Mouse (Mus musculus): Measurements from ENCODE around the gene Aunip.
A peak's percentile ranks its signal among the peaks of the same experiment; 100 is the strongest.

Aunip gene

GRCm38 (mm10) chr4:134510845-134511411, at the start of gene Aunip:
Gene Aunip (plus strand): TSS chr4:134510999.
- ATAC-seq (ENCODE audit: insufficient number of reproducible peaks, low FRiP score, low TSS enrichment) = peak; percentile 77

GRCm38 (mm10) chr4:134461252-134461651, 49.5 kb upstream of the Aunip start:
- no peak for ATAC-seq (ENCODE audit: insufficient number of reproducible peaks, low FRiP score, low TSS enrichment)

- no peak for ATAC-seq (ENCODE audit: insufficient number of reproducible peaks, low FRiP score, low TSS enrichment)
These were observed 45.0 kb upstream of the Aunip start for GRCm38 (mm10) chr4:134465789-134466188.

GRCm38 (mm10) chr4:134466381-134467262, 44.2 kb upstream of the Aunip start:
- no peak for ATAC-seq (ENCODE audit: insufficient number of reproducible peaks, low FRiP score, low TSS enrichment)

- ATAC-seq (ENCODE audit: insufficient number of reproducible peaks, low FRiP score, low TSS enrichment) = peak; percentile 7; the same call in 1 of the 2 replicates
These were observed 43.2 kb upstream of the Aunip start for GRCm38 (mm10) chr4:134467435-134468214.

- peak; percentile 93 for ATAC-seq (ENCODE audit: insufficient number of reproducible peaks, low FRiP score, low TSS enrichment)
These were observed 42.6 kb upstream of the Aunip start, which contains the start of gene Stmn1 for GRCm38 (mm10) chr4:134468215-134468575. Gene Stmn1 (plus strand): TSS chr4:134468320.

GRCm38 (mm10) chr4:134468578-134469266, 42.1 kb upstream of the Aunip start:
- peak; percentile 84 for ATAC-seq (ENCODE audit: insufficient number of reproducible peaks, low FRiP score, low TSS enrichment)

- no peak for ATAC-seq (ENCODE audit: insufficient number of reproducible peaks, low FRiP score, low TSS enrichment)
These were observed 41.4 kb upstream of the Aunip start for GRCm38 (mm10) chr4:134469341-134469796.

- ATAC-seq (ENCODE audit: insufficient number of reproducible peaks, low FRiP score, low TSS enrichment) = no peak
These were observed 40.8 kb upstream of the Aunip start for GRCm38 (mm10) chr4:134469985-134470384.

- ATAC-seq (ENCODE audit: insufficient number of reproducible peaks, low FRiP score, low TSS enrichment) = no peak
These were observed 39.3 kb upstream of the Aunip start for GRCm38 (mm10) chr4:134471469-134471868.

- ATAC-seq (ENCODE audit: insufficient number of reproducible peaks, low FRiP score, low TSS enrichment) = no peak
These were observed 37.0 kb upstream of the Aunip start for GRCm38 (mm10) chr4:134473764-134474163.

- ATAC-seq (ENCODE audit: insufficient number of reproducible peaks, low FRiP score, low TSS enrichment) = no peak
These were observed 36.6 kb upstream of the Aunip start for GRCm38 (mm10) chr4:134474240-134474639.

- no peak for ATAC-seq (ENCODE audit: insufficient number of reproducible peaks, low FRiP score, low TSS enrichment)
These were observed 33.9 kb upstream of the Aunip start for GRCm38 (mm10) chr4:134476899-134477298.

- ATAC-seq (ENCODE audit: insufficient number of reproducible peaks, low FRiP score, low TSS enrichment) = peak; percentile 65; the same call in 1 of the 2 replicates
These were observed 32.8 kb upstream of the Aunip start for GRCm38 (mm10) chr4:134478031-134478430.

- no peak for ATAC-seq (ENCODE audit: insufficient number of reproducible peaks, low FRiP score, low TSS enrichment)
These were observed 31.0 kb upstream of the Aunip start for GRCm38 (mm10) chr4:134479839-134480238.

GRCm38 (mm10) chr4:134480864-134481263, 29.9 kb upstream of the Aunip start:
- ATAC-seq (ENCODE audit: insufficient number of reproducible peaks, low FRiP score, low TSS enrichment) = no peak

- no peak for ATAC-seq (ENCODE audit: insufficient number of reproducible peaks, low FRiP score, low TSS enrichment)
These were observed 29.5 kb upstream of the Aunip start for GRCm38 (mm10) chr4:134481270-134481669.

- no peak for ATAC-seq (ENCODE audit: insufficient number of reproducible peaks, low FRiP score, low TSS enrichment)
These were observed 28.4 kb upstream of the Aunip start for GRCm38 (mm10) chr4:134482442-134482841.

GRCm38 (mm10) chr4:134483078-134483688, 27.6 kb upstream of the Aunip start:
- no peak for ATAC-seq (ENCODE audit: insufficient number of reproducible peaks, low FRiP score, low TSS enrichment)

- ATAC-seq (ENCODE audit: insufficient number of reproducible peaks, low FRiP score, low TSS enrichment) = peak; percentile 61
These were observed 27.1 kb upstream of the Aunip start for GRCm38 (mm10) chr4:134483696-134484095.
